Mouse (Mus musculus) embryonic facial prominence, embryonic 15.5 days (tissue): ENCODE data around the gene Fkbp1a. TPM values are rescaled to one million over a fixed set of nuclear protein-coding genes. Genes with fewer than 3 reads are reported as not detected.

Experiments used
- ATAC-seq: fragments of 200-750 bp; cut with Nextera tagmentation; 2 replicates; pipeline ENCODE4 v1.8.0; 2017; ENCODE audit warnings: low read depth, moderate TSS enrichment; ENCODE audit not compliant: insufficient number of reproducible peaks, low FRiP score, low TSS enrichment
- H3K27ac ChIP-seq: fragments of 300-500 bp; sonication (generic); replicated peaks from 2 replicates; pipeline ENCODE4 v1.5.1; 2015; ENCODE audit warnings: mild to moderate bottlenecking, inconsistent platforms
- H3K27me3 ChIP-seq: fragments of 300-500 bp; sonication (generic); 2 replicates; pipeline ENCODE4 v1.6.1; 2015; ENCODE audit warnings: inconsistent platforms
- H3K36me3 ChIP-seq: fragments of 300-500 bp; sonication (generic); 2 replicates; pipeline ENCODE4 v1.6.1; 2015; ENCODE audit warnings: mild to moderate bottlenecking, inconsistent platforms
- H3K4me1 ChIP-seq: fragments of 300-500 bp; sonication (generic); 2 replicates; pipeline ENCODE4 v1.6.1; 2015; ENCODE audit warnings: inconsistent platforms
- H3K4me2 ChIP-seq: fragments of 300-500 bp; sonication (generic); replicated peaks from 2 replicates; pipeline ENCODE4 v1.6.1; 2015; ENCODE audit warnings: mild to moderate bottlenecking, inconsistent platforms
- H3K4me3 ChIP-seq: fragments of 300-500 bp; sonication (generic); replicated peaks from 2 replicates; pipeline ENCODE4 v1.5.1; 2015; ENCODE audit warnings: mild to moderate bottlenecking, inconsistent platforms
- H3K9ac ChIP-seq: fragments of 300-500 bp; sonication (generic); 2 replicates; pipeline ENCODE4 v1.6.1; 2015; ENCODE audit warnings: inconsistent platforms
- H3K9me3 ChIP-seq: fragments of 300-500 bp; sonication (generic); replicated peaks from 2 replicates; pipeline ENCODE4 v1.6.1; 2016; ENCODE audit warnings: inconsistent platforms
- WGBS: fragments of 180-500 bp; shearing (Covaris S2); methylation state at CpG from one replicate; pipeline ENCODE4 v1.1.7; 2015; 5-methylcytosine and 5-hydroxymethylcytosine counted together
- polyA plus RNA-seq: library from polyadenylated mRNA; unstranded; fragments of >200 nt; fragmentation: Nextera tagmentation; extraction: Ambion mirVana; gene quantifications from 2 replicates; pipeline ENCODE4 v1.2.1, GENCODE M21; 2015

The Fkbp1a gene
- polyA plus RNA-seq, 1 experiment from 2014 or later: 553 TPM

DNA sequence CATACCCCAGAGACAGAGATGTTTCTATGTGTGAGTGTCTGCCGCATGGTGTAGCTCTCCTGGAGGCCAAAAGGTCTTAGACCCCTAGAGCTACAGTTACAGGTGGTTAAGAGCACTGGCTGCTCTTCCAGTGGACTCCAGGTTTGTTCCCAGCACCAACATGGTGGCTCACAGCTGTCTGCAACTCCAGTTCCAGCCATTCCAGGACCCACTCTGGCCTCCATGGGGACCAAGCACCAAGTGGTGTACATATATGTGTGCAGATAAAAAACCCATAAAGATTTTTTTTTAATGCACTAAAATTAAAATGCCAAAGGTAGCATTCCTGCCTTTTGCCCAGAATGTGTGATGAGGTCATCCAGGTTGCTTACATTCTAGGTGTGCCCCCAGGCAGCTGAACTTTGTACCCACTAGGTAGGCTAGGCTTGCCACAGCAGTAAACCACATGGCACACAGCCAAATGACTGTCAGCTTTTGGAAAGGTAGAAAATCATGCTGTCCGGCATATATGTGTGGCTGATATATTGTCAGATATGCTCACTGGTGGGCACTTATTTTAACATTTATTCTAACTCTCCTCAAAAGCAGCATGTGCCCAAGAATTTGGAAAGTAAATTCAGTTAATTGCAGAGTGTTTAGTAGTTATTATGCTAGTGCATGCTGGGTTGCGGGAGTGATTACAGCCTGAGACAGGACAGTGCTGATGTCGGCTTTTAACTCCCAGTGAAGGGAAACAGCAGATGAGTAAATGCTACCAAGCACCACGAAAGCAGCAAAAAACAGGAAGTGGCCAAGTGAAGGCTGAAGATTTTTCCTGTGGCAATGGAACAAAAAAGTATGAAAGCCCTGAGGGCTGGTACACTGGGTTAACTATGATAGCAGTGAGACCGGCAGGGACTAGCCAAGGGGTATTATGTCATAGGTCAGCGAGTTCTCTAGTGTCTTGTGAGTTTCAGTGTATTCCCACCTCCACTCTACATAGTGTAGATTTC lies 20.9 kb downstream of the Fkbp1a start:
- 75% methylated on average over 7 of the region's 7 CpGs for WGBS

GRCm38 (mm10) chr2:151564006-151564405 lies 21.7 kb downstream of the Fkbp1a start:
- Histone ChIP-seq H3K9ac (no peak overlapping the region), H3K4me1 (no peaks in the 10 kb centered on the region), H3K4me3 (no peak overlapping the region), H3K27me3 (no peaks in the 10 kb centered on the region), H3K4me2 (no peak overlapping the region), H3K36me3 (peaks cover 44% of the 10 kb centered on the region), H3K27ac (no peak overlapping the region), H3K9me3 (no peaks in the 10 kb centered on the region)
- 83% methylated on average over 1 of the region's 1 CpGs for WGBS
- no peak for ATAC-seq

More for the DNA sequence above, 20.9 kb downstream of the Fkbp1a start:
- H3K36me3 ChIP-seq: peaks cover 52% of the 10 kb centered on the region
- no peak overlapping the region for H3K4me2 ChIP-seq
- H3K4me3 ChIP-seq: no peak overlapping the region
- no peak overlapping the region for H3K9ac ChIP-seq
- H3K9me3 ChIP-seq: no peaks in the 10 kb centered on the region
- H3K27ac ChIP-seq: no peak overlapping the region
- H3K4me1 ChIP-seq: no peaks in the 10 kb centered on the region
- H3K27me3 ChIP-seq: no peaks in the 10 kb centered on the region
- ATAC-seq: no peak

DNA sequence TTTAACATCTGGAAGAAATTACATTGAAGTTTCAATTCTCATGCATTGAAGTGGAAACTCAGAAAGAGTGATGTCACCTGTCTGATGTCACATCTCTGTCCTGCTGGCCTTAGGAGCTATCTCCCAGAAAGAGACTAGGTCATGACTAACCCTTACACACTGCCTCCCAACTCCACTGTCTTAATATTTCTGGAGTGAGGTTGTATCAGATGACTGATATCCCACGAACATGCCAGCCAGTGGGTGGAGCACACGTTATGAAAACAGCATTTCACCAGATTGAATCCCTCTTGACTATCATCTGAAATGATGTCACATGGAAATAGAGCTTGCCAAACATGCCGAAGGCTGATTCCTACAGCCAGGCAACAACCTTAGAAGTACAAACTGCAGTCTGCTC lies 22.7 kb downstream of the Fkbp1a start:
- H3K9ac ChIP-seq: no peak overlapping the region
- no peak overlapping the region for H3K4me3 ChIP-seq
- H3K9me3 ChIP-seq: no peaks in the 10 kb centered on the region
- 36% methylated on average over 3 of the region's 3 CpGs for WGBS
- peaks cover 34% of the 10 kb centered on the region for H3K36me3 ChIP-seq
- no peak for ATAC-seq
- H3K4me1 ChIP-seq: no peaks in the 10 kb centered on the region
- H3K27me3 ChIP-seq: no peaks in the 10 kb centered on the region
- H3K4me2 ChIP-seq: no peak overlapping the region
- no peak overlapping the region for H3K27ac ChIP-seq

DNA sequence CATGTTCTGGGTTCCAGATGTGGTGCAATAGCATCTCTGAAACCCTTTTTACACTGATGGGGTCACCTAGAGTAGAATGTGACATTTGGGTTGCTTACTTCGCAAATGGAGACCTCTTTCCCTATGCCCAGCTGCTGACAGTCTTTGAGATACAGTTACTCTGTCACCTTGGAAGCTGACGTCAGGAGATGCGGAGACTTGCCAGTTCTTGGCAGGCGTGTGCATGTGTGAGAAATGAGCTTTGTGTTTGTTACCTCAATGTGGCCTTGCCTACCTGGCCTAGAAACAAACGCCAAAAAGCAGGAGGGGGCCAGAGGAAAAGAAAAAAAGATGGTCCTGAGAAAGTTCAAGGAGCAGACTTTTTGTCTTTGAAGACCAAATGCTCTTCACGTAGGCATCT lies 24.6 kb downstream of the Fkbp1a start:
- Histone ChIP-seq H3K4me1 (no peaks in the 10 kb centered on the region), H3K27me3 (no peaks in the 10 kb centered on the region), H3K4me2 (no peak overlapping the region), H3K9ac (no peak overlapping the region), H3K36me3 (peaks cover 17% of the 10 kb centered on the region), H3K27ac (no peak overlapping the region), H3K9me3 (no peaks in the 10 kb centered on the region), H3K4me3 (no peak overlapping the region)
- ATAC-seq: no peak
- 76% methylated on average over 6 of the region's 6 CpGs for WGBS

DNA sequence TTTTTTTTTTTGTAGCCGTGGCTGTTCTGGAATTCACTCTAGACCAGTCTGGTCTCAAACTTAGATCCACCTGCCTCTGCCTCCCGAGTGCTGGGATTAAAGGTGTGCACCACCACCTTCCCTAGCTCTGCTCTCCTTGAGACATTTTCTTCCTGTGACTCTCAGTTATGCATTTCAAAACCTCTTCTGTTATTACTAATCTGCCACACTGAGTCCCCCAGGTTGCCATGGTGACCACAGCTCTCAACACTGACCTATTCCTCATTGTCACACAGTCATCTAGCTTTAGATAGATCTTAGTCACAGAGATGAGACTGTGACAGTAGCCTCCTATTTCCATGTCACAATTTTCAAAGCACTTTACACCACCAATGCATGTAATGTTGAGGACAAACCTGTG lies 27.2 kb downstream of the Fkbp1a start:
- H3K36me3 ChIP-seq: peaks cover 6% of the 10 kb centered on the region; the same call in 1 of the 2 replicates
- no peak for ATAC-seq
- H3K4me3 ChIP-seq: no peak overlapping the region
- no peaks in the 10 kb centered on the region for H3K9me3 ChIP-seq
- H3K27me3 ChIP-seq: no peaks in the 10 kb centered on the region
- no peak overlapping the region for H3K4me2 ChIP-seq
- WGBS: 65% methylated on average over 2 of the region's 2 CpGs
- H3K4me1 ChIP-seq: no peaks in the 10 kb centered on the region
- no peak overlapping the region for H3K27ac ChIP-seq
- H3K9ac ChIP-seq: no peak overlapping the region

DNA sequence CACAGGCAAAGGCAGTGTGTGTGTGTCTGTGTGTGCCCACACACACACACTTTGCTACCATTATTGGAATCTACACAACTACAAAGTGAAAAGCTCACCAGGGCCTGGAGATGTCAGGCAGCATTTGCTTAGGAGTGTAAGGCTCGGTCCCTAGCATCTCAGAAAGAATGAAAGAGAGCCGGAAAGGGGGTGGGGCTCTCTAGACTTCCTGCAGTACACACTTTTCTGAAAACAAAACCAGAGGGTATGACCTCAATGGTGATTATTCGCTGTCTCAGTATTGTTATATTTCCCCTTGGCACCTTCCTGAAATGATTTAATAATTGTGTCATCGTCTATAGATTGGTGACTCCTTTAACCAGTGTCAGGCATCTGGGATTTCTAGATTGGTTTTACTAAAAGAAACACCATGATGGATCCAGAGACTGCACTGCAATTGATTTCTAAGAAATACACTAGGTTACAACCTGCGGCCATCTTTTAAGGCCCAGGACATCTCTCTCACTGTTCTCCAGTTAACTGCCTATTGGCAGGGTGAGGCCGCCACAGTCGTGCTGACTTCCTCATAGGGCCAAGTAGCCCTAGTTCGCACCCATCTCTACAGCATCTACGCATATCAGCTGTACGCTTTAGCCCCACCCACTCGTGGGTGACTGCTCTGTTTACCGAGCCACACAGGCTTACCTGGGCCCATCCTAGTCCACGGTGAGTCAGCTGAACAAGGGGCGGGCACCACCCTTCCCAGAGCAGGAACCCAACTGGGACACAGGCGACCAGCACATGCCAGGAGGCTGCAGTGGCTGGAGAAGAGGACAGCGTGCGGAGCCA lies 29.8 kb downstream of the Fkbp1a start, which contains the start of gene Sdcbp2:
TSS of gene Sdcbp2 (plus strand) at position 750 of the 828 bp plus-strand sequence.
- ATAC-seq: no peak
- no peak within 1 kb of the TSS for H3K4me2 ChIP-seq
- no peaks in the 10 kb centered on the region for H3K9me3 ChIP-seq
- no peaks in the 10 kb centered on the region for H3K36me3 ChIP-seq
- 65% methylated on average over 17 of the region's 17 CpGs for WGBS
- no peaks in the 10 kb centered on the region; the same call in 1 of the 2 replicates for H3K27me3 ChIP-seq
- H3K4me3 ChIP-seq: no peak within 1 kb of the TSS
- H3K9ac ChIP-seq: no peak within 1 kb of the TSS
- peaks cover 12% of the 10 kb centered on the region for H3K4me1 ChIP-seq
- no peak within 1 kb of the TSS for H3K27ac ChIP-seq

DNA sequence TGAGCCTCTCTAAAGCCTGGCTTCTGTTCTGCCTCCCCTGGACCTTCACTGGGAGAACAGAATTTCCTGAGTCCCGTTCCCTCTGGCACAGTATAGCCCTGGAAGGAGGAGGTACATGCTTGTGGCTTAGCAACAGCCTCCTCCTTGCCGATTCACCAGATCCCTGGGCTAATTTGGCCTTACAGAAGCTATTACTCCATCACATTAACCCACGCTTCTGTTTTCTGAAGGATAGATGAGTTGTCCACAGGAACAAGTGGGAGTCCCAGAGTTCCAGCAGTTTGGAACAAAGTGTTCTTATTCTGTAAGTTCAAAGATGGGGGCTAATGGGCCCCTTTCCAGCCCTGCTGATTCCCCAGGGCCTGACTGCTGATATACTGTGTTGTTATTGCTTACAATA lies 31.4 kb downstream of the Fkbp1a start:
- no peak overlapping the region for H3K27ac ChIP-seq
- no peak overlapping the region for H3K4me2 ChIP-seq
- H3K4me1 ChIP-seq: peaks cover 12% of the 10 kb centered on the region
- H3K36me3 ChIP-seq: no peaks in the 10 kb centered on the region
- no peak overlapping the region for H3K4me3 ChIP-seq
- no peaks in the 10 kb centered on the region; the same call in 1 of the 2 replicates for H3K27me3 ChIP-seq
- 55% methylated on average over 3 of the region's 3 CpGs for WGBS
- H3K9me3 ChIP-seq: no peaks in the 10 kb centered on the region
- ATAC-seq: no peak
- H3K9ac ChIP-seq: no peak overlapping the region

DNA sequence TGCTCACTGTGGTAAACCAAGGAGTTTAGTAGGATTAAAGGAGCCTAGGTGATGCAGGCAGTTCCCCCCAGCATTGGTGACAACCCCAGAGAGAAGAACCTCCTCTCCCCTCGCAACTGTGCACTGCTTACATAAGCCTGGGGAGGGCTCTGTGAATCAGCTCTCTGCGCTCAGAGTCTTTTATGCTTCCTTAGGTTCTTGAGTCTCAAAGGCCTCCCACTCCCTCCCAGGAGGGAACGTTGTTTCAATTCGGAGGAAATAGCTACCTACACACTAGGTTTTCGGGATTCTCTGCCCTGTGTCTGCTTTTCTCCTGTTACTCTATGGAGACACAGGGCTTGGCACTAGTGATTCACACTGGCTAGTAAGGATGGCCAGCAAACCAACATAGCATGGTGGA lies 32.3 kb downstream of the Fkbp1a start:
- no peaks in the 10 kb centered on the region; the same call in 1 of the 2 replicates for H3K27me3 ChIP-seq
- no peak overlapping the region for H3K9ac ChIP-seq
- H3K36me3 ChIP-seq: no peaks in the 10 kb centered on the region
- H3K9me3 ChIP-seq: no peaks in the 10 kb centered on the region
- H3K4me2 ChIP-seq: no peak overlapping the region
- no peak overlapping the region for H3K27ac ChIP-seq
- H3K4me3 ChIP-seq: no peak overlapping the region
- WGBS: 60% methylated on average over 5 of the region's 5 CpGs
- H3K4me1 ChIP-seq: peaks cover 12% of the 10 kb centered on the region
- no peak for ATAC-seq

DNA sequence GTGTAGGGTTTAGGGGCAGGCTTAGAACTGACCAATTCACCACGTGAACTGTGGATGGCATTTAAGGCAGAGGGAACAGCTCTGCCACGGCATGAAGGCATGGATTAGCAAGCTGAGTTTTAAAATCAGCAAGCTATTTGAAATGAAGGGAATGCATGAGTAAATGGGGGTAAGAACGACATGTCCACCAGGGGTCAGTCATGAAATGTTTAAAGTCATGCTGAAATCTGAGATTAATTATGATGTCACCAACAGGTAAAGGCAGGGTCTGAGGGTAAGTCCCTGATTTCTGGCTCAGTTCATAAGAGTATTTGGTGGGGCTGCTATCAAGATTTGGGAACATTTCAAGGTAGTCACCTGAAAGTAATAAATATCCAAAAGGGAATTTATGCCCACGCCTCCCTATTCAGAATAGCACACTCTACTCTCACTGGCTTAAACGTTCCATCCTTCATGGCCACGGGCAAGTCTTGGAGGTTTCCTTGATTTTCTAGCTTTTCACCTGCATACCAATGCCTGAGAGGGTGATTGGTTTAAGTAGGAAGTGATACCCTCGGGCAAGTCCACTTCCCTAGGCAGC lies 32.9 kb downstream of the Fkbp1a start:
- peak overlapping the region; percentile 91 for H3K4me2 ChIP-seq
- no peak for ATAC-seq
- WGBS: 18% methylated on average over 7 of the region's 7 CpGs

GRCm38 (mm10) chr2:151575699-151576389 lies 33.6 kb downstream of the Fkbp1a start:
- under 1% methylated on average over 38 of the region's 38 CpGs for WGBS
- Histone ChIP-seq H3K4me1 (peaks cover 12% of the 10 kb centered on the region), H3K36me3 (no peaks in the 10 kb centered on the region), H3K9ac (peak overlapping the region; percentile 47), H3K27ac (peak overlapping the region; percentile 81), H3K4me2 (peak overlapping the region; percentile 91), H3K27me3 (no peaks in the 10 kb centered on the region; the same call in 1 of the 2 replicates), H3K9me3 (no peaks in the 10 kb centered on the region), H3K4me3 (peak overlapping the region; percentile 54)
- peak; percentile 85 for ATAC-seq

More for the DNA sequence above, 32.9 kb downstream of the Fkbp1a start:
- Histone ChIP-seq H3K9ac (no peak overlapping the region; the same call in 1 of the 2 replicates), H3K4me3 (peak overlapping the region; percentile 54), H3K27me3 (no peaks in the 10 kb centered on the region; the same call in 1 of the 2 replicates), H3K9me3 (no peaks in the 10 kb centered on the region), H3K4me1 (peaks cover 12% of the 10 kb centered on the region), H3K36me3 (no peaks in the 10 kb centered on the region), H3K27ac (no peak overlapping the region; the same call in 1 of the 2 replicates)
